Mouse (Mus musculus): ENCODE measurements around the gene Gm44965. TPM values are rescaled to one million over a fixed set of nuclear protein-coding genes. Genes with fewer than 3 reads are reported as not detected.

Gm44965 gene
- polyA plus RNA-seq, 1 experiment = not detected

DNA sequence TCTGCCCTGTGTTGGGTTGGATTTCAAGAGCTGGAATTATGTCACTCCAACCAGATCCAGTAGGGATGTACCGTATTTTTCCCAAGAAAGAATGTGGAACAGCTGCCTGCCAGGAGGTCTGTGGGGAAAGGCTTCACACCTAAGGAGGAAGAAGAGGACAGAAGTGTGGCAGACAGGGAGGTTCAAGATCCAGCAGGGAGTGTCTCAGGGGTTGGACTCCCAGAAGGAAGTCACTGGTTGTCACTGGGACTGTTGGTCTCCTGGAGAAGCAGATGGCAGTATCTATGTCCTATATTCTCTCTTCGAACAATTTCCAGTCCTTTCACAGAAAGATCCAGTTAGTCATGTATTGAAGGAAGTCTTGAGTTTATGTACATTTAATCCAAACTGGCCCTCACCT is 53.9 kb downstream of the Gm44965 start:
- H3K27ac ChIP-seq (ENCODE audit: insufficient read depth, low read length) = no peak overlapping the region
- H3K4me1 ChIP-seq (ENCODE audit: control insufficient read depth, insufficient read depth, low read length) = no peaks in the 10 kb centered on the region
- TF ChIP-seq CTCF (IDR thresholded peaks at IDR 0.05; ENCODE audit: borderline replicate concordance, insufficient read depth, low read length) = no peak
- TF ChIP-seq POLR2A (IDR thresholded peaks at IDR 0.05; ENCODE audit: low read depth, low read length) = no peak
- no peak overlapping the region for H3K4me3 ChIP-seq (ENCODE audit: insufficient read depth, low read length)

DNA sequence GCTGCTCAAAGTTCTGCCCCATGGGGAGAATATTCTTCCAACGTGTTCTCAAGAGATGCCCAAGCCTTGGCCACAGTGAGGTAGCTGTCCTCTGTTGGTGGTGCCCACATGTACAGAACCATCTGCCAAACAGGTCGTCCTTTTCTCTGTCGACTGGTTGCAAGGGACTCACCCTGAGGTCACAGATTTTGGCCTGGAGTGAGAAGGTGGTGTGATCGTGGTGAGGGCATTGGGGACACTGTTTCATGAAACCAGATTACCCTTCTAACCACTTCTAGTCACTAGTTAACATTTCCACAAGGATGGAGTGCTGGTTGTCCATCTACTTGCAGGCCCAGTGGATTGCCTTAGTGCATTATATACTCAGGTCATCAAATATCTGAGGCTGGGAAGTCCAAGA is 55.0 kb downstream of the Gm44965 start:
- H3K27ac ChIP-seq (ENCODE audit: insufficient read depth, low read length) = no peak overlapping the region
- no peak overlapping the region for H3K4me3 ChIP-seq (ENCODE audit: insufficient read depth, low read length)
- no peaks in the 10 kb centered on the region for H3K4me1 ChIP-seq (ENCODE audit: control insufficient read depth, insufficient read depth, low read length)
- TF ChIP-seq CTCF (IDR thresholded peaks at IDR 0.05; ENCODE audit: borderline replicate concordance, insufficient read depth, low read length) (no peak), POLR2A (IDR thresholded peaks at IDR 0.05; ENCODE audit: low read depth, low read length) (no peak)

GRCm38 (mm10) chr6:48650041-48650440 is 56.3 kb downstream of the Gm44965 start:
- TF ChIP-seq POLR2A (IDR thresholded peaks at IDR 0.05; ENCODE audit: low read depth, low read length) (no peak), CTCF (IDR thresholded peaks at IDR 0.05; ENCODE audit: borderline replicate concordance, insufficient read depth, low read length) (no peak)
- Histone ChIP-seq H3K4me3 (ENCODE audit: insufficient read depth, low read length) (no peak overlapping the region), H3K27ac (ENCODE audit: insufficient read depth, low read length) (no peak overlapping the region), H3K4me1 (ENCODE audit: control insufficient read depth, insufficient read depth, low read length) (no peaks in the 10 kb centered on the region)

GRCm38 (mm10) chr6:48658721-48659120 is 65.0 kb downstream of the Gm44965 start:
- TF ChIP-seq POLR2A (IDR thresholded peaks at IDR 0.05; ENCODE audit: low read depth, low read length) (no peak), CTCF (IDR thresholded peaks at IDR 0.05; ENCODE audit: borderline replicate concordance, insufficient read depth, low read length) (no peak)
- Histone ChIP-seq H3K27ac (ENCODE audit: insufficient read depth, low read length) (no peak overlapping the region), H3K4me1 (ENCODE audit: control insufficient read depth, insufficient read depth, low read length) (no peaks in the 10 kb centered on the region)

DNA sequence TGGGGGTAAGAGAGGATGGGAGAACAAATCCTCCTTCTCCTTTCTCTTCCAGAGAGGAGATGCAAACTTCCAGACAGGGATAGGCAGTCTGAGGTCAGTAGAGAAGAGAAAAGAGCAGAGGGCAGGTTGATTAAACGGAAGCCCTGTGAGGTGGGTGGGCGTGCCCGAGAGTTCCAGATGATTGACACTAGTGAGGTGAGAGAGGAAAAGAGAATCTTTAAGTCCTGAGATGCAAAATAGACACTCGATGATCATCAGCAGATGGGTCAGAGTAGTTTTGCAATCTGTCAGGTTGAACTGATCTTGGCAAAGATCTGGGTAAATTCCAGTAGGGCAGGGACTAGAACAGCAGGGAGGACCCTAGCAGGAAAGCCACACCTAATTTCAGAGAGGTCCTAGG is 71.0 kb downstream of the Gm44965 start:
- H3K27ac ChIP-seq (ENCODE audit: insufficient read depth, low read length) = no peak overlapping the region
- H3K4me3 ChIP-seq (ENCODE audit: insufficient read depth, low read length) = no peak overlapping the region
- TF ChIP-seq POLR2A (IDR thresholded peaks at IDR 0.05; ENCODE audit: low read depth, low read length) (no peak), CTCF (IDR thresholded peaks at IDR 0.05; ENCODE audit: borderline replicate concordance, insufficient read depth, low read length) (no peak)
- H3K4me1 ChIP-seq (ENCODE audit: control insufficient read depth, insufficient read depth, low read length) = no peaks in the 10 kb centered on the region

More at GRCm38 (mm10) chr6:48658721-48659120, 65.0 kb downstream of the Gm44965 start:
- H3K4me3 ChIP-seq (ENCODE audit: insufficient read depth, low read length) = no peak overlapping the region

GRCm38 (mm10) chr6:48665471-48665870 is 71.7 kb downstream of the Gm44965 start:
- no peak overlapping the region for H3K4me3 ChIP-seq (ENCODE audit: insufficient read depth, low read length)
- H3K4me1 ChIP-seq (ENCODE audit: control insufficient read depth, insufficient read depth, low read length) = no peaks in the 10 kb centered on the region
- TF ChIP-seq CTCF (IDR thresholded peaks at IDR 0.05; ENCODE audit: borderline replicate concordance, insufficient read depth, low read length) (no peak), POLR2A (IDR thresholded peaks at IDR 0.05; ENCODE audit: low read depth, low read length) (no peak)
- no peak overlapping the region for H3K27ac ChIP-seq (ENCODE audit: insufficient read depth, low read length)

GRCm38 (mm10) chr6:48666159-48666586 is 72.4 kb downstream of the Gm44965 start:
- TF ChIP-seq CTCF (IDR thresholded peaks at IDR 0.05; ENCODE audit: borderline replicate concordance, insufficient read depth, low read length) (no peak), POLR2A (IDR thresholded peaks at IDR 0.05; ENCODE audit: low read depth, low read length) (no peak)
- H3K4me1 ChIP-seq (ENCODE audit: control insufficient read depth, insufficient read depth, low read length) = no peaks in the 10 kb centered on the region

DNA sequence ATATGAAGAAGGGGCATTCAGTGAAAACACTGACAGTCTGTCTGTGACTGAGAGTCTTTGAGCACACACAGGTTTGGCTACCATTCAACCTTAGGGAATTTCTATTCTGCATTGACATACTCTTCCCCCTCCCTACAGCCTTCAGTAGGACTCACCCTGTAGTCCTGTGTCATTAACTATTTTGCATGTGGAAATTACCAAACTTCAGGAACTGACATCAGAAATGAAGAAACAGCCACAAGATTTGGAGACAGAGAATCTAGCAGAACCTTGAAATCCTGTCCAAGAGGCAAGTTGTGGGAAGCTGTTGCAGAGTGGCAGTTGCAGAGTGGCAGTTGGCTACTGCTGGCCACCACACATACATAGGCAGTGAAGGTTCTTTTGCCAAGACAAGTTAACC is 74.3 kb downstream of the Gm44965 start:
- no peak for TF ChIP-seq POLR2A (IDR thresholded peaks at IDR 0.05; ENCODE audit: low read depth, low read length)
- TF ChIP-seq CTCF (IDR thresholded peaks at IDR 0.05; ENCODE audit: borderline replicate concordance, insufficient read depth, low read length) = no peak
- Histone ChIP-seq H3K4me3 (ENCODE audit: insufficient read depth, low read length) (no peak overlapping the region), H3K4me1 (ENCODE audit: control insufficient read depth, insufficient read depth, low read length) (no peaks in the 10 kb centered on the region), H3K27ac (ENCODE audit: insufficient read depth, low read length) (no peak overlapping the region)

More at GRCm38 (mm10) chr6:48666159-48666586, 72.4 kb downstream of the Gm44965 start:
- Histone ChIP-seq H3K4me3 (ENCODE audit: insufficient read depth, low read length) (no peak overlapping the region), H3K27ac (ENCODE audit: insufficient read depth, low read length) (no peak overlapping the region)

Other genes with a start within 250 kb of the Gm44965 start
- gene Krba1, start 198.4 kb upstream of the Gm44965 start, polyA plus RNA-seq (2011; ENCODE audit: insufficient read length, low read depth, missing spikeins) = 10.8 and 15.6 TPM in 2 replicates
- 10.6 and 14.7 TPM in 2 replicates for gene Zfp467, start 148.1 kb upstream of the Gm44965 start, polyA plus RNA-seq (2011; ENCODE audit: insufficient read length, low read depth, missing spikeins)
- gene Sspo, start 145.7 kb upstream of the Gm44965 start, polyA plus RNA-seq (2011; ENCODE audit: insufficient read length, low read depth, missing spikeins) = 0.08 and 0.21 TPM in 2 replicates
- gene Atp6v0e2, start 56.3 kb upstream of the Gm44965 start, polyA plus RNA-seq (2011; ENCODE audit: insufficient read length, low read depth, missing spikeins) = 13.9 and 18.2 TPM in 2 replicates
- gene Lrrc61, start 39.1 kb upstream of the Gm44965 start, polyA plus RNA-seq (2011; ENCODE audit: insufficient read length, low read depth, missing spikeins) = 5.5 and 9.2 TPM in 2 replicates
- 2.1 and 2.3 TPM in 2 replicates for gene Rarres2, start 21.2 kb upstream of the Gm44965 start, polyA plus RNA-seq (2011; ENCODE audit: insufficient read length, low read depth, missing spikeins)
- gene Gm45021, start 4.3 kb upstream of the Gm44965 start, polyA plus RNA-seq (2011; ENCODE audit: insufficient read length, low read depth, missing spikeins) = not detected in 2 replicates
- gene Repin1, start 58 bp upstream of the Gm44965 start, polyA plus RNA-seq (2011; ENCODE audit: insufficient read length, low read depth, missing spikeins) = 16.3 and 19.0 TPM in 2 replicates
- 2.2 and 2.7 TPM in 2 replicates for gene Zfp775, start 8.1 kb downstream of the Gm44965 start, polyA plus RNA-seq (2011; ENCODE audit: insufficient read length, low read depth, missing spikeins)
- gene AI854703, start 32.8 kb downstream of the Gm44965 start, polyA plus RNA-seq (2011; ENCODE audit: insufficient read length, low read depth, missing spikeins) = 0.84 and 1.6 TPM in 2 replicates
- gene Gimap8, start 53.3 kb downstream of the Gm44965 start, polyA plus RNA-seq (2011; ENCODE audit: insufficient read length, low read depth, missing spikeins) = not detected in 2 replicates
- gene Gimap9, start 82.2 kb downstream of the Gm44965 start, polyA plus RNA-seq (2011; ENCODE audit: insufficient read length, low read depth, missing spikeins) = 1.5 and 1.7 TPM in 2 replicates
- gene Gimap4, start 90.6 kb downstream of the Gm44965 start, polyA plus RNA-seq (2011; ENCODE audit: insufficient read length, low read depth, missing spikeins) = not detected in 2 replicates
- gene Gimap6, start 114.3 kb downstream of the Gm44965 start, polyA plus RNA-seq (2011; ENCODE audit: insufficient read length, low read depth, missing spikeins) = 0.72 and 0.88 TPM in 2 replicates
- gene Gm28053, start 124.7 kb downstream of the Gm44965 start, polyA plus RNA-seq (2011; ENCODE audit: insufficient read length, low read depth, missing spikeins) = not detected in 2 replicates
- not detected in 2 replicates for gene Gimap7, start 124.7 kb downstream of the Gm44965 start, polyA plus RNA-seq (2011; ENCODE audit: insufficient read length, low read depth, missing spikeins)
- gene Gimap1, start 145.1 kb downstream of the Gm44965 start, polyA plus RNA-seq (2011; ENCODE audit: insufficient read length, low read depth, missing spikeins) = not detected in 2 replicates
- gene Gimap5, start 152.3 kb downstream of the Gm44965 start, polyA plus RNA-seq (2011; ENCODE audit: insufficient read length, low read depth, missing spikeins) = not detected in 2 replicates
- gene Gimap3, start 176.9 kb downstream of the Gm44965 start, polyA plus RNA-seq (2011; ENCODE audit: insufficient read length, low read depth, missing spikeins) = not detected in 2 replicates
- gene Tmem176a, start 247.0 kb downstream of the Gm44965 start, polyA plus RNA-seq (2011; ENCODE audit: insufficient read length, low read depth, missing spikeins) = 102 and 117 TPM in 2 replicates
- 119 and 168 TPM in 2 replicates for gene Tmem176b, start 247.6 kb downstream of the Gm44965 start, polyA plus RNA-seq (2011; ENCODE audit: insufficient read length, low read depth, missing spikeins)

Data from embryonic fibroblast, embryonic 13.5 days (primary cell).